Mouse (Mus musculus) stomach, embryonic 16.5 days (tissue): Measurements from ENCODE around the gene Igsf21. TPM values are rescaled to one million over a fixed set of nuclear protein-coding genes. Genes with fewer than 3 reads are reported as not detected.

Experiments used
- ATAC-seq: fragments of 200-750 bp; cut with Nextera tagmentation; 2 replicates; pipeline ENCODE4 v1.8.0; 2017; ENCODE audit warnings: moderate number of reproducible peaks, moderate TSS enrichment; ENCODE audit not compliant: insufficient read depth, low FRiP score
- H3K27ac ChIP-seq: fragments of 300-500 bp; sonication (generic); 2 replicates; pipeline ENCODE4 v1.5.1; 2014; ENCODE audit warnings: low read length
- H3K27me3 ChIP-seq: fragments of 300-500 bp; sonication (generic); 2 replicates; pipeline ENCODE4 v1.6.1; 2014; ENCODE audit warnings: low read length, control low read depth, mixed read lengths; ENCODE audit not compliant: control insufficient read depth, insufficient read depth
- H3K36me3 ChIP-seq: fragments of 300-500 bp; sonication (generic); 2 replicates; pipeline ENCODE4 v1.6.1; 2014; ENCODE audit warnings: low read length; ENCODE audit not compliant: control insufficient read depth, insufficient read depth
- H3K4me1 ChIP-seq: fragments of 300-500 bp; sonication (generic); 2 replicates; pipeline ENCODE4 v1.6.1; 2014; ENCODE audit warnings: low read length, control low read depth, mixed read lengths; ENCODE audit not compliant: control insufficient read depth, insufficient read depth
- H3K4me2 ChIP-seq: fragments of 300-500 bp; sonication (generic); 2 replicates; pipeline ENCODE4 v1.6.1; 2014; ENCODE audit warnings: low read depth, low read length, mixed read lengths
- H3K4me3 ChIP-seq: fragments of 300-500 bp; sonication (generic); replicated peaks from 2 replicates; pipeline ENCODE4 v1.5.1; 2014; ENCODE audit warnings: mild to moderate bottlenecking, low read length
- H3K9ac ChIP-seq: fragments of 300-500 bp; sonication (generic); 2 replicates; pipeline ENCODE4 v1.6.1; 2014; ENCODE audit warnings: low read length
- H3K9me3 ChIP-seq: fragments of 300-500 bp; sonication (generic); replicated peaks from 2 replicates; pipeline ENCODE4 v1.6.1; 2016; ENCODE audit warnings: low read length, control low read depth; ENCODE audit not compliant: control insufficient read depth
- WGBS: fragments of 180-500 bp; shearing (Covaris S2); extraction: QIAGEN DNeasy Blood & Tissue Kit; methylation state at CpG from one replicate; pipeline ENCODE4 v1.1.7; 2014; 5-methylcytosine and 5-hydroxymethylcytosine counted together
- polyA plus RNA-seq: library from polyadenylated mRNA; unstranded; fragments of >200 nt; fragmentation: Nextera tagmentation; extraction: Ambion mirVana; gene quantifications from 2 replicates; pipeline ENCODE4 v1.2.1, GENCODE M21; 2015

Igsf21 gene
- polyA plus RNA-seq, 1 experiment from 2014 or later, result 1.3 TPM

GRCm38 (mm10) chr4:140205811-140206231, 40.8 kb downstream of the Igsf21 start:
- no peaks in the 10 kb centered on the region for H3K4me1 ChIP-seq
- no peaks in the 10 kb centered on the region for H3K27me3 ChIP-seq
- H3K36me3 ChIP-seq, result no peaks in the 10 kb centered on the region
- 46% methylated on average over 12 of the region's 12 CpGs for WGBS
- H3K27ac ChIP-seq, result no peak overlapping the region
- no peak for ATAC-seq
- H3K4me3 ChIP-seq, result no peak overlapping the region
- no peaks in the 10 kb centered on the region for H3K9me3 ChIP-seq
- no peak overlapping the region for H3K4me2 ChIP-seq
- no peak overlapping the region for H3K9ac ChIP-seq

GRCm38 (mm10) chr4:140204775-140205174, 41.8 kb downstream of the Igsf21 start:
- Histone ChIP-seq H3K9me3 (no peaks in the 10 kb centered on the region), H3K9ac (no peak overlapping the region), H3K27ac (no peak overlapping the region), H3K4me1 (no peaks in the 10 kb centered on the region), H3K4me3 (no peak overlapping the region), H3K36me3 (no peaks in the 10 kb centered on the region), H3K4me2 (no peak overlapping the region), H3K27me3 (no peaks in the 10 kb centered on the region)
- WGBS, result 68% methylated on average over 10 of the region's 10 CpGs
- ATAC-seq, result no peak

DNA sequence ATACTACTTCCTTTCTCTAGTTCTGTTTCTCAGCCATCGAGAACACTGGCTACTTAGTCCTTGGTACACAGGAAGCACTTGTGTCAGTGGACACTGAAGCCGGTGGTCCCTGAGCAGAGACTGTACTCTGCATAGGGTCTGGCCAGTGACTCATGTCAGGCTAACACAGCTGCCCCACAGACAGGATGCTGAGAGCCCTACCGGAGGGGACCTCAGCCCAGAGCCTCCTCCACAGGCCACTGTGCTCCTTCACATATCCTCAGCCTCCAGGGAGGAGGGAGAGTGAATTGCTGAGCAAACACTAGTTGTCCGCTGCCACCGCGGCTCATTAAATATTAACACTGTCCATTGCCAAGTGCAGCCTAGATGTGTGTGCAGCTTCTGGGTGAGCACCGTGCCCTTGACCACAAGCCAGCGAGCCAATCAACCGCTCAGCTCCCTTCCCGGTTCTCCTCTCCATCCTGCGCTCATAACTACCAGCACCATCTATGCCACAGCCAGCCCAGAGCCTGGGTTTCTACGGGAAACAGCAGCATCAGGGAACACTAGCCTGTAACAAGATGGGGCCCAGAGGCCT, 42.8 kb downstream of the Igsf21 start:
- H3K36me3 ChIP-seq, result no peaks in the 10 kb centered on the region
- 63% methylated on average over 12 of the region's 12 CpGs for WGBS
- H3K4me1 ChIP-seq, result no peaks in the 10 kb centered on the region
- ATAC-seq, result no peak
- no peak overlapping the region for H3K9ac ChIP-seq
- H3K27me3 ChIP-seq, result no peaks in the 10 kb centered on the region
- H3K4me2 ChIP-seq, result no peak overlapping the region
- no peak overlapping the region for H3K4me3 ChIP-seq
- H3K9me3 ChIP-seq, result no peaks in the 10 kb centered on the region
- no peak overlapping the region for H3K27ac ChIP-seq

- H3K4me1 ChIP-seq, result no peaks in the 10 kb centered on the region
- H3K9ac ChIP-seq, result no peak overlapping the region
- WGBS, result 43% methylated on average over 6 of the region's 6 CpGs
- ATAC-seq, result no peak
- no peaks in the 10 kb centered on the region for H3K36me3 ChIP-seq
- no peak overlapping the region for H3K27ac ChIP-seq
- H3K27me3 ChIP-seq, result no peaks in the 10 kb centered on the region
- H3K9me3 ChIP-seq, result no peaks in the 10 kb centered on the region
- H3K4me2 ChIP-seq, result no peak overlapping the region
- no peak overlapping the region for H3K4me3 ChIP-seq
Observed at GRCm38 (mm10) chr4:140202196-140202595, 44.4 kb downstream of the Igsf21 start.

- no peaks in the 10 kb centered on the region for H3K9me3 ChIP-seq
- H3K4me3 ChIP-seq, result no peak overlapping the region
- H3K9ac ChIP-seq, result no peak overlapping the region
- H3K36me3 ChIP-seq, result no peaks in the 10 kb centered on the region
- no peaks in the 10 kb centered on the region for H3K27me3 ChIP-seq
- WGBS, result 64% methylated on average over 14 of the region's 14 CpGs
- ATAC-seq, result no peak
- no peaks in the 10 kb centered on the region for H3K4me1 ChIP-seq
- no peak overlapping the region for H3K4me2 ChIP-seq
- no peak overlapping the region for H3K27ac ChIP-seq
Observed at GRCm38 (mm10) chr4:140200296-140200695, 46.3 kb downstream of the Igsf21 start.

- no peaks in the 10 kb centered on the region for H3K36me3 ChIP-seq
- H3K4me3 ChIP-seq, result no peak overlapping the region
- H3K4me2 ChIP-seq, result no peak overlapping the region
- no peak overlapping the region for H3K27ac ChIP-seq
- no peaks in the 10 kb centered on the region for H3K27me3 ChIP-seq
- H3K4me1 ChIP-seq, result no peaks in the 10 kb centered on the region
- no peak overlapping the region for H3K9ac ChIP-seq
- no peaks in the 10 kb centered on the region for H3K9me3 ChIP-seq
- no peak for ATAC-seq
- 45% methylated on average over 9 of the region's 9 CpGs for WGBS
Observed at GRCm38 (mm10) chr4:140196717-140197116, 49.9 kb downstream of the Igsf21 start.

DNA sequence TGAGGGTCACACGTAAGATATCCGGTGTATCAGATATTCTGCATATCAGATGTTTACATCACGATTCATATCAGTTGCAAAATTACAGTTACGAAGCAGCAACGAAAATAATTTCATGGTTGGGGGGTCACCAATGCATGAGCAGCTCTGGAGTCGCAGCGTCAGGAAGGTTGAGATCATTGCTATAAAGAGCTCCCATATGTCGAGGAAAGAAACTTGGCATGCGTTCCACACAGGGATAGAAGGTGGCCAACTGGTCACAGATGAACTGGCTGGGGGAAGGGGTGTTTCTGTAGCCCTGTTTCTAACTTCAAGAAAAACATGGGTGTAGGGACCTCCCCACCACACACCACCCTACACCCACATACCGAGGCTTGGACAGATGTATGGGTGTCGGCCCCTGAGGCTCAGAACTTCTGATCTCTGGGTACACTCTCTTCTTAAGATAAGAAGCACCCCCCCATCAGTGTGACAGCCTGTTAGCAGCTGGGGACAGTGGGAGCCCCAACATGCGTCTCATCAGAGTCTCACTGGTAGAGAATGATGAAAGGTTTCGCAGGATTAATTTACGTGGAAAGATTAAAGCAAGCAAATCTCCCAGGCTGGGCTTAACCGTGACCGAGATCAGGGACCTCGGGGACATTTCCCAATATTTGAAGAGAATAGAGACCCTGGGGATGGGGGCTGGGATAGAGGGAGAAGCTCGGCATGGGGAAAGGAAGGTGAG, 54.1 kb downstream of the Igsf21 start:
- no peaks in the 10 kb centered on the region for H3K27me3 ChIP-seq
- no peak for ATAC-seq
- H3K9me3 ChIP-seq, result no peaks in the 10 kb centered on the region
- no peaks in the 10 kb centered on the region for H3K36me3 ChIP-seq
- H3K4me2 ChIP-seq, result no peak overlapping the region
- H3K4me1 ChIP-seq, result no peaks in the 10 kb centered on the region
- H3K27ac ChIP-seq, result no peak overlapping the region
- no peak overlapping the region for H3K9ac ChIP-seq
- no peak overlapping the region for H3K4me3 ChIP-seq
- WGBS, result 78% methylated on average over 18 of the region's 18 CpGs

GRCm38 (mm10) chr4:140189601-140190000, 57.0 kb downstream of the Igsf21 start:
- ATAC-seq, result no peak
- no peaks in the 10 kb centered on the region for H3K4me1 ChIP-seq
- H3K36me3 ChIP-seq, result no peaks in the 10 kb centered on the region
- no peak overlapping the region for H3K9ac ChIP-seq
- H3K4me2 ChIP-seq, result no peak overlapping the region
- H3K27ac ChIP-seq, result no peak overlapping the region
- no peaks in the 10 kb centered on the region for H3K27me3 ChIP-seq
- no peak overlapping the region for H3K4me3 ChIP-seq
- no peaks in the 10 kb centered on the region for H3K9me3 ChIP-seq
- WGBS, result 84% methylated on average over 9 of the region's 9 CpGs

DNA sequence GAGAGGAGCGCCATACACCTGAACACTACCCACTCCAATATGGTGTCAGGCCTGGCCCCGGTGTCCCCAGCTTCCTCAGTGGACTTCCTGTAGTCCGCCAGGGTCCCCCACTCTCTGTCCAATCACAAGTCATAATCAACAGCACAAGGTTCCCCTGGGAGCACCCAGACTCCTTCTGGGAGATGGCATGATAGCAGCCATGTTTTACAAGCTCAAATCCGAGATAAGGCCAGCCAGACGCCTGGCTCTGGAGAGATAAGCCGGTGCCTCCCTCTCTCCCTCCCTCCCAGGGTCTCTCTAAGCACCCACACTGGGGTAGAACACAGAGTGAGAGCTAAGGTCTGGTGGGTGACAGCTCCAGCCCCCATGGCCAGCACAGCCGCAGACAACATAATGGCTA, 58.0 kb downstream of the Igsf21 start:
- WGBS, result 60% methylated on average over 7 of the region's 7 CpGs

More for the DNA sequence above, 58.0 kb downstream of the Igsf21 start:
- Histone ChIP-seq H3K9ac (no peak overlapping the region), H3K27ac (no peak overlapping the region), H3K36me3 (no peaks in the 10 kb centered on the region), H3K9me3 (no peaks in the 10 kb centered on the region), H3K4me2 (no peak overlapping the region), H3K27me3 (no peaks in the 10 kb centered on the region), H3K4me1 (no peaks in the 10 kb centered on the region), H3K4me3 (no peak overlapping the region)
- ATAC-seq, result no peak
